Mouse (Mus musculus): ENCODE measurements around the gene Map3k14.
A peak's percentile ranks its signal among the peaks of the same experiment; 100 is the strongest.

The Map3k14 gene

DNA sequence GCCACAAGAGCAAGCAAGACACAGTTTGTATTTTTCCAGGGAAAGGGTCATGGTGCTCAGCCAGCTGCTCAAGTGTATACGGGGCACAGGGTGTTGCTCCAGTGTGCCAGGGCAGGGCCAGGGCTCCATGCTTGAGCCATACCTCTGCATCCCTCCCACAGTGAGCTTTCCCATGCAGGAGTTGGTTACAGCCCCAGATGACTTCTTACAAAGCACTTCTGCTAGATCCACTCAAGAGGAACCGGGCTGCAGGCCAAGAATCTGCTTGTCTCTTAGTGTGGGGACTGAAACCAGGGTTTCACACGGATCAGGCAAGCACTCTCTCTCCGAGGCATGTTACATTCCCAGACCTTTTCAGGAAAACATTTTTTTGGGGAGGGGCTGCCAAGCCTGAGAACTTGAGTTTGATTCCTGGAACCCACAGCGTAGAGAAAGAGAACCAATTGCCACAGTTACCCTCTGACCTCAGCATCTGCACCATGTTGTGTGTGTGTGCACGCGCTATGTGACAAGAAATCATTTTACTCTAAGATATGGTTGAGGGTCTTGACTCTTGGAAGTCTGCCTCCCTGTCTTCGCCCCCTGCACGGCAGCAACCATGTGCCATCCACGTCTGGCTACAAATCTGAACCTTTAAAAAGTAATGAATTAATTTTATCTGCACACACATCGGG, 19.6 kb downstream of the Map3k14 start:
- Histone ChIP-seq H3K9me3 (ENCODE audit: low read length) (no peaks in the 10 kb centered on the region), H3K4me3 (replicated peaks; ENCODE audit: low read length) (no peak overlapping the region), H3K27me3 (ENCODE audit: insufficient read depth, low read length) (no peaks in the 10 kb centered on the region), H3K4me1 (replicated peaks; ENCODE audit: low read depth, low read length) (peaks cover 18% of the 10 kb centered on the region), H3K36me3 (ENCODE audit: insufficient read depth, low read length) (no peaks in the 10 kb centered on the region)
- TF ChIP-seq CTCF (conservative IDR thresholded peaks at IDR 0.05; ENCODE audit: low read length) = no peak
- TF ChIP-seq POU5F1 (IDR thresholded peaks at IDR 0.05; ENCODE audit: borderline replicate concordance, low read length) = no peak
- TF ChIP-seq NANOG (IDR thresholded peaks at IDR 0.05; ENCODE audit: borderline replicate concordance, low read length) = no peak

DNA sequence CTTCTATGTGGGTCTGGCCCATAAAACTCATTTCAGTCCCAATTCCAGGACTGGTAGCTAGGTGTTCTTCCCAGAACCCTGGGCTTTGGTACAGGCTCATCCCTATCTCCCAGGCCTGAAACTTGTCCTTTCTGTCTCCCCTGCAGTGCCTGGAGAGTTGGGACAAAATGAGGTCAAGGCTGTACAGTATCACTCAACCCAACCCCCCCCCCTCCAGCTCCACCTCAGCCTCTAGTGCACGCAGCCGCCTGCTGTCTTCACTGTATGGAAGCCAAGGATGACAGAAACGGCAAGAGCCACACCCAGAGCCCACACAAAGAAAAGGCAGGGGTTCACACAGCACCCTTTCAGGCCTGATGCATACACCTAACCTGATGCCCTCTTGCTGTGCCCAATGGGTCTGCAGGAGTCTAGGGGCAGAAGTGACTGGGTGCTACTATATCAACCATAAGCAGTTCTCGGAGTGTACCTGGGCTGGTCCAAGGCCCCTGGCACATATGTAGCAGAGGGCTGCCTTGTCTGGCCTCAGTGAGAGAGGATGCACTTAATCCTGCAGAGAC, 20.5 kb downstream of the Map3k14 start:
- Histone ChIP-seq H3K36me3 (ENCODE audit: insufficient read depth, low read length) (no peaks in the 10 kb centered on the region), H3K9me3 (ENCODE audit: low read length) (no peaks in the 10 kb centered on the region), H3K4me1 (replicated peaks; ENCODE audit: low read depth, low read length) (peaks cover 18% of the 10 kb centered on the region), H3K4me3 (replicated peaks; ENCODE audit: low read length) (no peak overlapping the region), H3K27me3 (ENCODE audit: insufficient read depth, low read length) (no peaks in the 10 kb centered on the region)
- TF ChIP-seq NANOG (IDR thresholded peaks at IDR 0.05; ENCODE audit: borderline replicate concordance, low read length) = no peak
- no peak for TF ChIP-seq CTCF (conservative IDR thresholded peaks at IDR 0.05; ENCODE audit: low read length)
- no peak for TF ChIP-seq POU5F1 (IDR thresholded peaks at IDR 0.05; ENCODE audit: borderline replicate concordance, low read length)

DNA sequence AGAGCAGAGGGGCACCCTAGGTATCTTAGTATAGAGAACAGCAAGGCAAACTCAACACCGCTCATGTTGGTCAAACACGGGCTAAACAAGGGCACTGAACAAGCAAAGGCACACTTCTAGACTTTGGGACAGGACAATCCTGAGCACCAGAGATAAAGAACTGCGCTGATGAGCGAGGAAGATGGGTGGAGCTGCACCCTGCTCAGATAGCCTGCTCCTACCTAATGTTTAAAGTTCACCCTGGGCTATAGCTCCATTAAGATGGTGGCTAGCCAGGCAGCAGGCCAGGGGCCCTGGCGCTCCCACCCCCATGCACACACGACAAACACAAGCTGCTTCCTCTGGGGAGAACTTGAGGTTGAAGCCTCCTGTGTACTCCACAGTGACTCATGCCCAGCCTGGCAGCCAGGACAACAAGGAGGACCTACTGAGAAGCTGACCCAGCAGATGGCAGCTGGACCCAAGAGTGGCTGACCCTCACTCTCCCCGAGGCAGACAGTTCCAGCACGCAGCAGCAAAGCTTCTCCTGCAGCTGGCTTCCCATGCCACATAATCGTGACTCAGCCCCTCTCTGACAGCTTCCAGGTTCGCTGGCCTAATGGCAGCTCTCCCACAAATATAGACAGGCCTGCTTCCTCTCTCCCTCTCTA, 21.1 kb downstream of the Map3k14 start:
- Histone ChIP-seq H3K9me3 (ENCODE audit: low read length) (no peaks in the 10 kb centered on the region), H3K4me3 (replicated peaks; ENCODE audit: low read length) (no peak overlapping the region), H3K27me3 (ENCODE audit: insufficient read depth, low read length) (no peaks in the 10 kb centered on the region), H3K4me1 (replicated peaks; ENCODE audit: low read depth, low read length) (peaks cover 18% of the 10 kb centered on the region), H3K36me3 (ENCODE audit: insufficient read depth, low read length) (no peaks in the 10 kb centered on the region)
- no peak for TF ChIP-seq NANOG (IDR thresholded peaks at IDR 0.05; ENCODE audit: borderline replicate concordance, low read length)
- TF ChIP-seq CTCF (conservative IDR thresholded peaks at IDR 0.05; ENCODE audit: low read length) = no peak
- no peak for TF ChIP-seq POU5F1 (IDR thresholded peaks at IDR 0.05; ENCODE audit: borderline replicate concordance, low read length)

DNA sequence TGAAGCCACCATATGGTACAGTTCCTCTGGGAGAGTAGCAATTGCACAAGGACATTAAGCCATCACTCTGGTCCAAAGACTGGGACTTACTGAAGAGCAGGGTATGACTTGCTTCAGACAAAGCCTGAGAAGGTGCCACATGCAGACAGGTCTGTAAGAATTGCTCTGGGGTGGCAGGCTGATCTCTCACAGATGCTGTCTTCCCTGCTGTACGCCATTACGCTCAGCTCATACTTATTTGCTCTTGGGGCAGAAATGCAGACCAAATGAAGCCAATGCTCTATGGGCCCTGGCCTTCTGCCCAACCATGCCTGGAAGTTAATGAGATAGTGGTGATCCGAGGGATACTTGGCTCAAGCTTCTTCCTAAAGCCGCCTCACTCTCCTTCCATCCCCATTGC, 22.4 kb downstream of the Map3k14 start:
- no peaks in the 10 kb centered on the region for H3K9me3 ChIP-seq (ENCODE audit: low read length)
- H3K4me3 ChIP-seq (replicated peaks; ENCODE audit: low read length) = no peak overlapping the region
- no peak for TF ChIP-seq CTCF (conservative IDR thresholded peaks at IDR 0.05; ENCODE audit: low read length)
- TF ChIP-seq NANOG (IDR thresholded peaks at IDR 0.05; ENCODE audit: borderline replicate concordance, low read length) = no peak
- no peak for TF ChIP-seq POU5F1 (IDR thresholded peaks at IDR 0.05; ENCODE audit: borderline replicate concordance, low read length)
- H3K4me1 ChIP-seq (replicated peaks; ENCODE audit: low read depth, low read length) = peaks cover 23% of the 10 kb centered on the region
- no peaks in the 10 kb centered on the region for H3K27me3 ChIP-seq (ENCODE audit: insufficient read depth, low read length)
- no peaks in the 10 kb centered on the region; the same call in 1 of the 2 replicates for H3K36me3 ChIP-seq (ENCODE audit: insufficient read depth, low read length)

DNA sequence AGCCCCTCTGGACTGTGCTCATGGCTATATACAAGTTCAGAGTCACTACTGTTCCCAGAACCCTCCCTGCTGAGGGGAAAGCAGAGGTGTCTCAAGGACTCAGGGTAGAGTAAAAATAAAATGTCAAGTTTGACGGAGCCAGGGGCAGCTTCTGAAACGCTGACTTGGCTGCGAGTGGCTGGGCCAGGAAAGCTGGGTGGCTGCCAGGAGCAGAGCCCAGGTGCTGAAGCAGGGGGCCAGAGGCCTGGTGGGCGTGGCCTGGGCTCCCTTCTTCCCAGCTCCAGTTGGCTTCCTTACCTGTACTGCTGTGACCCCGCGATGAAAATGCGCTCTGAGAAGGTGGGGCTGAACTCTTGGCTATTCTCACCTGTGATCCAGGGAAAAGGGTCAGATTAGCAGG, 26.5 kb downstream of the Map3k14 start:
- H3K36me3 ChIP-seq (ENCODE audit: insufficient read depth, low read length) = no peaks in the 10 kb centered on the region; the same call in 1 of the 2 replicates
- no peaks in the 10 kb centered on the region for H3K27me3 ChIP-seq (ENCODE audit: insufficient read depth, low read length)
- H3K9me3 ChIP-seq (ENCODE audit: low read length) = no peaks in the 10 kb centered on the region
- H3K4me3 ChIP-seq (replicated peaks; ENCODE audit: low read length) = no peak overlapping the region
- H3K4me1 ChIP-seq (replicated peaks; ENCODE audit: low read depth, low read length) = peaks cover 39% of the 10 kb centered on the region
- TF ChIP-seq CTCF (conservative IDR thresholded peaks at IDR 0.05; ENCODE audit: low read length) = no peak
- TF ChIP-seq POU5F1 (IDR thresholded peaks at IDR 0.05; ENCODE audit: borderline replicate concordance, low read length) = no peak
- no peak for TF ChIP-seq NANOG (IDR thresholded peaks at IDR 0.05; ENCODE audit: borderline replicate concordance, low read length)

DNA sequence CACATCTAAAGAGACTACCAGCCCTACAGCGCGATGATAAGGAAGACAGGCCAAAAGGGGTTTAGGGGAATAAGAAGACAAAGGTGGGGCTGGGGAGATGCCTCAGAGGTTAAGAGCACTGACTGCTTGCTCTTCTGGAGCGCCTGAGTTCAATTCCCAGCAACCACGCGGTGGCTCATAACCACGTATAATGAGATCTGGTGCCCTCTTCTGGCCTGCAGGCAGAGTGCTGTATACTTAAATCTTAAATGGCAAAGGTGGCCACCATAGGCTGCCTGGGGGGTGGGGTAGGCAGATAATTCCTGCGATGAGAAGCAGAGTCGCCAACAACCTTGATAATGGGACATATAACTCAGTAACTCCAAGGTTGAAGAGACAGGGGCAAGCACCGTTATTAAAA, 29.5 kb downstream of the Map3k14 start:
- Histone ChIP-seq H3K36me3 (ENCODE audit: insufficient read depth, low read length) (no peaks in the 10 kb centered on the region; the same call in 1 of the 2 replicates), H3K4me3 (replicated peaks; ENCODE audit: low read length) (no peak overlapping the region)

DNA sequence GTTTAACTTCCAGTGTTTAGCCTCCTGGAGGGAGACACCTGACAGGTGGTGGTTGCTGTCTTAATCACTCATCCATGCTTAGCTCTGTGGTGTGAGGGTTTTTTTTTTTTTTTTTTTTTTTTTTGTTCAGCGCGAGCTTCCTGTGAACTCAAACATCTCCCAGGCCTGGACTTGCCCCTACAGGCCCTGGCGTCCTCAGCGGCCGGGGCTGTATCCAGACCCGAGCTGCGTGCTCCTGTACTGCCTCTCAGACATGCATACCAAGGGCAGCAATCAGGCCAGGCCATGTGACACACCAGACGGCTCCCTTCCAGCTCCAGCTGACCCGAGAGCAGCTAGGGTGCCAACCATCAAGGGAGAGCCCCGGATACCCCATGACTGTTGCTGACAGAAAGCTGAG, 30.4 kb downstream of the Map3k14 start:
- no peak for TF ChIP-seq CTCF (conservative IDR thresholded peaks at IDR 0.05; ENCODE audit: low read length)
- no peak for TF ChIP-seq NANOG (IDR thresholded peaks at IDR 0.05; ENCODE audit: borderline replicate concordance, low read length)
- TF ChIP-seq POU5F1 (IDR thresholded peaks at IDR 0.05; ENCODE audit: borderline replicate concordance, low read length) = no peak
- H3K27me3 ChIP-seq (ENCODE audit: insufficient read depth, low read length) = no peaks in the 10 kb centered on the region
- no peaks in the 10 kb centered on the region for H3K9me3 ChIP-seq (ENCODE audit: low read length)
- peaks cover 56% of the 10 kb centered on the region for H3K4me1 ChIP-seq (replicated peaks; ENCODE audit: low read depth, low read length)
- H3K36me3 ChIP-seq (ENCODE audit: insufficient read depth, low read length) = no peaks in the 10 kb centered on the region; the same call in 1 of the 2 replicates
- H3K4me3 ChIP-seq (replicated peaks; ENCODE audit: low read length) = no peak overlapping the region

More for the DNA sequence above, 29.5 kb downstream of the Map3k14 start:
- Histone ChIP-seq H3K9me3 (ENCODE audit: low read length) (no peaks in the 10 kb centered on the region), H3K4me1 (replicated peaks; ENCODE audit: low read depth, low read length) (peaks cover 56% of the 10 kb centered on the region), H3K27me3 (ENCODE audit: insufficient read depth, low read length) (no peaks in the 10 kb centered on the region)
- TF ChIP-seq CTCF (conservative IDR thresholded peaks at IDR 0.05; ENCODE audit: low read length) = peak; percentile 38
- TF ChIP-seq NANOG (IDR thresholded peaks at IDR 0.05; ENCODE audit: borderline replicate concordance, low read length) = no peak

DNA sequence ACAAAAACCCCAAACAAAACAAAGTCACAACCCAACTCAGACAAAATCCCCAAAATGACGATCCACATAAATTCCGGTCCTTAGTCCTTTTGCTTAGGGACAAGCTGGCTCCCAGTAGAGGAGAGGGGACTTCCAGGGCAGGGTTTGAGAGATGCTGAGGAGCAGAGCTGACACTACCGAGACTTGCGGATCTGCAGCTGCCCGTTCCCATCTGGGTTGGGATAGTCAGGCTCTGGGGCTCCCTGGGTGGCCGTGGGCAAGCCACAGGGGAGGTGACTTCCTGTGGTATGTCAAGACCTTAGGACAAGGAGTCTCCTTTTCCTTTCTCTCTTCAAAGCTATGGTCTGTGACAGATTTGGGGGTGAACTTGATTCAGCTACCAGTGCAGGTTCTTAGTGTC, 30.8 kb downstream of the Map3k14 start:
- no peak overlapping the region for H3K4me3 ChIP-seq (replicated peaks; ENCODE audit: low read length)
- H3K27me3 ChIP-seq (ENCODE audit: insufficient read depth, low read length) = no peaks in the 10 kb centered on the region
- TF ChIP-seq CTCF (conservative IDR thresholded peaks at IDR 0.05; ENCODE audit: low read length) (no peak), NANOG (IDR thresholded peaks at IDR 0.05; ENCODE audit: borderline replicate concordance, low read length) (no peak), POU5F1 (IDR thresholded peaks at IDR 0.05; ENCODE audit: borderline replicate concordance, low read length) (no peak)
- H3K4me1 ChIP-seq (replicated peaks; ENCODE audit: low read depth, low read length) = peaks cover 56% of the 10 kb centered on the region
- no peaks in the 10 kb centered on the region; the same call in 1 of the 2 replicates for H3K36me3 ChIP-seq (ENCODE audit: insufficient read depth, low read length)
- H3K9me3 ChIP-seq (ENCODE audit: low read length) = no peaks in the 10 kb centered on the region
